Mouse (Mus musculus): ENCODE data around the gene Actl6a. TPM values are rescaled to one million over a fixed set of nuclear protein-coding genes. Genes with fewer than 3 reads are reported as not detected.
"Not testable (repeated sequence)": the region's sequence is repeated elsewhere in the genome, so short reads cannot be mapped to it uniquely, and the experiment has no call there.

Gene Actl6a
- 130 and 153 TPM in 2 replicates for polyA plus RNA-seq (2014; fragmentation: Nextera tagmentation; extraction: Ambion mirVana)

DNA sequence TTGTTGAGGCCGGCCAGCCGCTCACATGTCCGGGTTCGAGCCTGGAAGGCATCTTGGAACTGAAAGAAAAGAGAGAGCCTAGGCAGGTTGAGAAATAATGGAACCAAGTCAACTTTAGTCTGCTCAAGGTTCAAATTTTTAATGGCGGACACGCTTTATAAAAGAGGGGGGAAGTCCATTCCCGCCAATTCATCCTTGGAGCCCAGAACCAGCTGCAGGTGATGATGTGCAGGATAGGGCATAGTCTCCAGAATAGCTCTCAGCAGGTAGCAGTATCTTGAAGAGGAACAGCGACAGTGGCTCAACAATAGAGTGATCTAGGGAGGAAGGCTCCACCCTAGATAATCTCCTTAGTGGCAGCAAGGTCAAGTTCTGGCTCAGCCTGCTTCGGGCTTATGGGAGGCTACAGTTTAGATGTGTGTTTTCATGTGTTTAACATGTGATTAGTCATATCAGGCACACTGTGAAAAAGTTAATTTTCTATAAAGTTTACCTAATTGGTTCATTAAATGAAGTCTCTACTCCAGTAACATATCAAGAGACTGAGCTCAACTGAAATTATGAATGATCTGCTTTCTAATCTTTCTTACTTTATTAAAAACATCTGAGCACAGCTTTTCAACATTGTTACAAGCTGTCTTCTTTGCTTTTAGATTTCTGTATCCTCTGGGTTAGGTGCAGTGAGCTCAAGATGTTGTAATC, at the start of gene Actl6a:
Gene Actl6a (plus strand): TSS at position 652 of the 702 bp plus-strand sequence.
- H3K9ac ChIP-seq (ENCODE audit: low read length); DNase-seq (ENCODE audit: low spot score); H3K27me3 ChIP-seq (replicated peaks; ENCODE audit: control insufficient read depth, insufficient read depth, low read length); H3K27ac ChIP-seq (ENCODE audit: low read depth, low read length); H3K9me3 ChIP-seq (replicated peaks; ENCODE audit: control insufficient read depth, low read length); ATAC-seq; H3K36me3 ChIP-seq (ENCODE audit: control insufficient read depth, insufficient read depth, low read length); H3K4me3 ChIP-seq (ENCODE audit: low read depth, low read length); H3K4me1 ChIP-seq (ENCODE audit: control insufficient read depth, insufficient read depth, low read length); H3K4me2 ChIP-seq (ENCODE audit: low read length): not testable (repeated sequence)
- 80% methylated on average over 9 of the region's 9 CpGs for WGBS

DNA sequence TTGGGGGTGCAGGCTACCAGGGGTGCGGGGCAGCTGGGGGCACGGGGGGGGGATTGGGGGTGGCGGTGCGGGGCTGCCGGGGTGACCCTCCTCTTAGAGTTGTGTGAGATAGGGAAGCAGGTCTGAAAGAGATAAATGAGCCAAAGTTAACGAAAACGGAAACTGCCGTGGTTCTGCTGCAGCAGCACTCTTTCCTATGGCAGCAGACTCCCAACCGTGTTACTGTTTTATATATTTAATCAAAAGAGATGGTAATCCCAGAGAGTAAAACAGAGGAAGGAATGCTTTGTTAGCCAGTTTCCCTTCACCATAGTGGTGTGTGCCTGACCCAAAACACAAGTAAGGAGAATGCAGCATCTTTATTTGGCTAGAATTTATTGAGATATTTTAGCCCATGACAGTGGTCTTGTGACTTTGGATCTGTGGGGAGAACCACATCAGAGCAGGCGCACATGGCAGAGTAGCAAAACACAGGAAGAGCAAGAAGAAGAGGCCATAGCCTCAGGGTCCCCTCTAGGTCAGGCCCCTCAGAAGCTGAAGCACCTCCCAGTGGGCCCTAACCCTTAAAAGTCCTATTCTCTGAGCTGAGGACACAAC, 49.6 kb upstream of the Actl6a start:
- DNase-seq (ENCODE audit: low spot score): no peak
- H3K9me3 ChIP-seq (replicated peaks; ENCODE audit: control insufficient read depth, low read length): no peaks in the 10 kb centered on the region
- WGBS: 77% methylated on average over 10 of the region's 10 CpGs
- H3K9ac ChIP-seq (ENCODE audit: low read length): no peak overlapping the region
- ATAC-seq: no peak
- H3K27me3 ChIP-seq (replicated peaks; ENCODE audit: control insufficient read depth, insufficient read depth, low read length): no peaks in the 10 kb centered on the region
- H3K4me1 ChIP-seq (ENCODE audit: control insufficient read depth, insufficient read depth, low read length): no peaks in the 10 kb centered on the region
- no peak overlapping the region for H3K4me2 ChIP-seq (ENCODE audit: low read length)
- H3K36me3 ChIP-seq (ENCODE audit: control insufficient read depth, insufficient read depth, low read length): no peaks in the 10 kb centered on the region
- no peak overlapping the region for H3K27ac ChIP-seq (ENCODE audit: low read depth, low read length)
- H3K4me3 ChIP-seq (ENCODE audit: low read depth, low read length): no peak overlapping the region

DNA sequence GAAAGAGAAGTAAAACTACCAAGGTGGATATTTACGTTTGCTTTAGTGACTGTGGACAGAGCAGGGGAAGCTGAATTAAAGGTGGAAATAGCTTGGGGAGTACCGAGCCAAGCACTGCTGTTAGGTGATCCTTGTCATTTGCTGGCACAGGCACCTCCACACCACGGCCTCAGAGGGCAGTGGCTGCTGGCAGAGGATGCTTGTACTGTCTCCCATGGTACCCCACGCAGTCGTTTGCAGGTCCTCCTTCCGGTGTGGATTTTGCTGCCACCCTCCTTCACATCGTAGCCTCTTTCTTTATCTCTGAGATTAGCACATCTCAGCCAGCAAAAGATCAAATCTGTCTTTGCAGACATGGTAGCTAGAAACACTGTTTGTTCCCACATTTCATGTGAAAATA, 47.7 kb upstream of the Actl6a start:
- 77% methylated on average over 7 of the region's 7 CpGs for WGBS
- DNase-seq (ENCODE audit: low spot score): no peak
- no peak overlapping the region for H3K4me2 ChIP-seq (ENCODE audit: low read length)
- H3K4me3 ChIP-seq (ENCODE audit: low read depth, low read length): no peak overlapping the region
- H3K4me1 ChIP-seq (ENCODE audit: control insufficient read depth, insufficient read depth, low read length): no peaks in the 10 kb centered on the region
- no peaks in the 10 kb centered on the region for H3K36me3 ChIP-seq (ENCODE audit: control insufficient read depth, insufficient read depth, low read length)
- ATAC-seq: no peak
- H3K27ac ChIP-seq (ENCODE audit: low read depth, low read length): no peak overlapping the region
- no peaks in the 10 kb centered on the region for H3K9me3 ChIP-seq (replicated peaks; ENCODE audit: control insufficient read depth, low read length)
- H3K9ac ChIP-seq (ENCODE audit: low read length): no peak overlapping the region
- H3K27me3 ChIP-seq (replicated peaks; ENCODE audit: control insufficient read depth, insufficient read depth, low read length): no peaks in the 10 kb centered on the region

DNA sequence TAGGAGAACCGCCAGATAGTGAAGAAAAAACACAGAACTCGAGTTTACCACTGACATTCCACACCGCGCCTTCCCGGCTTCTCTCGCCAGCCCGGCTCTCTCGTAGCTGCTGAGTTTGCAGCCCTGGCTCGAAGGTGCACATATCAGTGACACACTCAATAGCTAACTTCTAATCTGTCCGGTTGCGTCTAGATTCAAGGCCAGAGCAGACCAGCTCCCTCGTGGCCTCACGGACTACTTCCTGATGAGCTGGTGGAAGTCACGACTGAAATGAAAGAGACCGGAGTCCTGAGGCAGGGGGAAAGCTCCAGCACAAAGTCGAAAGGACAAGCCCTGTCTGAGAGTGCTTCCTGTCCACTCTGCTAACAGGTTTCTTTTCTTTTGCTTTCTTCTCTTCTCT, 47.3 kb upstream of the Actl6a start:
- H3K27me3 ChIP-seq (replicated peaks; ENCODE audit: control insufficient read depth, insufficient read depth, low read length): no peaks in the 10 kb centered on the region
- H3K36me3 ChIP-seq (ENCODE audit: control insufficient read depth, insufficient read depth, low read length): no peaks in the 10 kb centered on the region
- DNase-seq (ENCODE audit: low spot score) (no peak), ATAC-seq (no peak)
- no peak overlapping the region for H3K9ac ChIP-seq (ENCODE audit: low read length)
- H3K4me2 ChIP-seq (ENCODE audit: low read length): no peak overlapping the region
- H3K4me1 ChIP-seq (ENCODE audit: control insufficient read depth, insufficient read depth, low read length): no peaks in the 10 kb centered on the region
- WGBS: 87% methylated on average over 16 of the region's 16 CpGs
- no peaks in the 10 kb centered on the region for H3K9me3 ChIP-seq (replicated peaks; ENCODE audit: control insufficient read depth, low read length)
- no peak overlapping the region for H3K27ac ChIP-seq (ENCODE audit: low read depth, low read length)
- H3K4me3 ChIP-seq (ENCODE audit: low read depth, low read length): no peak overlapping the region

DNA sequence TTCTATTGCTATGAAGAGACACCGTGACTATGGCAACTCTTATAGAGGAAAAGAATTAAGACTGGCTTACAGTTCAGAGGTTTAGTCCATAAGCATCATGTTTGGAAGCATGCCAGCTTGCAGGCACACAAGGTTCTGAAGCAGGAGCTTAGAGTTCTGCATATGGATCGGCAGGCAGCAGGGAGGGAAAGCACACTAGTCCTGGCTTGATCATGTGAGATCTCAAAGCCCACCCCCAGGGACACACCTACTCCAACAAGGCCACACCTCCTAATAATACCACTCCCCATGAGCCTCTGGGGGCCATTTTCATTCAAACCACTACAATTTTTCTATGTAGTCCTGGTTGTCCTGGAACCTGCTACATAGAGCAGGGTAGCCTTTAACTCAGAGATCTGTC, 46.6 kb upstream of the Actl6a start:
- H3K4me2 ChIP-seq (ENCODE audit: low read length): no peak overlapping the region
- no peaks in the 10 kb centered on the region for H3K27me3 ChIP-seq (replicated peaks; ENCODE audit: control insufficient read depth, insufficient read depth, low read length)
- WGBS: 81% methylated on average over 2 of the region's 2 CpGs
- H3K4me1 ChIP-seq (ENCODE audit: control insufficient read depth, insufficient read depth, low read length): no peaks in the 10 kb centered on the region
- H3K36me3 ChIP-seq (ENCODE audit: control insufficient read depth, insufficient read depth, low read length): no peaks in the 10 kb centered on the region
- H3K27ac ChIP-seq (ENCODE audit: low read depth, low read length): no peak overlapping the region
- H3K9ac ChIP-seq (ENCODE audit: low read length): no peak overlapping the region
- no peak for ATAC-seq
- DNase-seq (ENCODE audit: low spot score): no peak
- no peaks in the 10 kb centered on the region for H3K9me3 ChIP-seq (replicated peaks; ENCODE audit: control insufficient read depth, low read length)
- no peak overlapping the region for H3K4me3 ChIP-seq (ENCODE audit: low read depth, low read length)

DNA sequence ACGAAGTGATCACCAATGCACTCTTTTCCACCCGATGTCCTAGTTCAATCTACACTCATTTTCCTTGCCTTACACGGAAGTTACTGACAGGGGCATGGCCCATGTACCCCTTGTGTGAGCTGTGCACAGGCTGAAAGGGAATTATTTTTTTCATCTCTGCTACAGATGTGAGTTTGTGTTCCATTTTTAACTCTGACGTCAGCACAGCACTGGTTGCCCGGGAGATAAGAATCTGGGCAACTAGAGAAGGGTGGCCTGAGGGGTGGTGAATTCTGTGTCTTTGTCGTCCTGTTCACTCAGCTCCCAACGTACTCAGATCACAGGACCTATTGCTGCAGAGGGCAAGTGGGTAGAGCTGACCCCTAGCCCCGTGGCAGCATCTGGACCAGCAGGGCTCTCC, 45.8 kb upstream of the Actl6a start:
- no peak overlapping the region for H3K4me2 ChIP-seq (ENCODE audit: low read length)
- 0 out of 2 replicates have a peak, but pooled peaks have one; percentile 20 for ATAC-seq

DNA sequence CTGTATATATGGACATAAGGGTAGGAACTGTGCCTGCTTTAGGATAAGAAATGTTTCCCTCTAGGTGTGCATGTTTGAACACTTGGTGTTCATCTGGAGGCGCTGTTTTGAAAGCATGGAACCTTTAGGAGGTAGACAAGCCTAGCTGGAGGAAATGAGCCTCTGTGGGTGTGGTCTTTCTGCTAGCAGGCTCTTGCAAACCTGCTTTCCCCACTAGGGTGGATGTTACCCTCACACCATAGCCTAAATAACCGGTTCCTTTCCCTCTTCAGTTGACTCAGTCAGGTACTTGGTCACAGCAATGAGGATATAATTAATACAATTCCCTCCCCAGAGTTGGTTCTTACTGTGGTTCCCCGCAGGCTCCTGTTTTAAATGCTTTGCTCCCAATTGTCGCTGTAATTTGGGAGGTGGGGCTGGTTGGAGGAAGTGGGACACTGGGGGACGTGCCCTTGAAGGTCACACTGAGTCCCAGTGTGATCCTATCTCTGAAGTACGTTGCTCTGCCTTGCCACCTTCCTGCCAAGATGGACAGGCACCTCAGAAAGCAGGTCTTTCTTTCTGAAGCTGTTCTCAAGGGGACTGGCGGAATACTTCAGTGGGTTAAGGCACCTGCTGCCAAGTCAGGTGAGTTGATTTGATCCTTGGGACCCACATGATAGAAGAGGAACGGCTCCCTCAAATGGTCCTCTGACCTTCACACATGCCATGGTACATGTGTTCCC, 45.1 kb upstream of the Actl6a start:
- no peak overlapping the region for H3K27ac ChIP-seq (ENCODE audit: low read depth, low read length)
- DNase-seq (ENCODE audit: low spot score): no peak
- no peaks in the 10 kb centered on the region for H3K27me3 ChIP-seq (replicated peaks; ENCODE audit: control insufficient read depth, insufficient read depth, low read length)
- no peaks in the 10 kb centered on the region for H3K4me1 ChIP-seq (ENCODE audit: control insufficient read depth, insufficient read depth, low read length)
- H3K9me3 ChIP-seq (replicated peaks; ENCODE audit: control insufficient read depth, low read length): no peaks in the 10 kb centered on the region
- H3K4me3 ChIP-seq (ENCODE audit: low read depth, low read length): no peak overlapping the region
- H3K36me3 ChIP-seq (ENCODE audit: control insufficient read depth, insufficient read depth, low read length): no peaks in the 10 kb centered on the region
- no peak overlapping the region for H3K9ac ChIP-seq (ENCODE audit: low read length)
- ATAC-seq: no peak
- WGBS: 72% methylated on average over 8 of the region's 8 CpGs
- H3K4me2 ChIP-seq (ENCODE audit: low read length): no peak overlapping the region

More for the DNA sequence above, 45.8 kb upstream of the Actl6a start:
- no peaks in the 10 kb centered on the region for H3K4me1 ChIP-seq (ENCODE audit: control insufficient read depth, insufficient read depth, low read length)
- DNase-seq (ENCODE audit: low spot score): no peak
- WGBS: 71% methylated on average over 8 of the region's 8 CpGs
- H3K27me3 ChIP-seq (replicated peaks; ENCODE audit: control insufficient read depth, insufficient read depth, low read length): no peaks in the 10 kb centered on the region
- H3K9ac ChIP-seq (ENCODE audit: low read length): no peak overlapping the region
- no peak overlapping the region for H3K27ac ChIP-seq (ENCODE audit: low read depth, low read length)
- no peaks in the 10 kb centered on the region for H3K36me3 ChIP-seq (ENCODE audit: control insufficient read depth, insufficient read depth, low read length)
- H3K4me3 ChIP-seq (ENCODE audit: low read depth, low read length): no peak overlapping the region
- H3K9me3 ChIP-seq (replicated peaks; ENCODE audit: control insufficient read depth, low read length): no peaks in the 10 kb centered on the region

DNA sequence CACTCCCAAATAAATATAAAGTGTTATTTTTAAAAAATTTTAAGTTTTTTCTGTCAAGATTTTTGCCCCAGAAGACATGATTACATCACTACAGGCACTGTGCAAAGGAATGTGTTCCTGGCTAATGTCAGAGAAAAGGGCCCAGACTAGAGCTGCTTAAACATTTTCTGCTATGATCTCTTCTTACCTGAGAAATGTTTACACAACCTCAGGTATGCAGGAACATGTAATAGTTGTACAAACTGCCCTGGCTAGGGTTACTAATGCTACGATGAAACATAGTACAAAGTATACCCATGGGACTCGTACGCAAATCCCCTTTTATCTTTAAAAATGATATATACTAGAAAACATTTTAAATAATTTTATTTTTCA, 44.6 kb upstream of the Actl6a start:
- no peaks in the 10 kb centered on the region for H3K27me3 ChIP-seq (replicated peaks; ENCODE audit: control insufficient read depth, insufficient read depth, low read length)
- H3K4me3 ChIP-seq (ENCODE audit: low read depth, low read length): no peak overlapping the region
- no peak overlapping the region for H3K4me2 ChIP-seq (ENCODE audit: low read length)
- ATAC-seq: no peak
- H3K27ac ChIP-seq (ENCODE audit: low read depth, low read length): no peak overlapping the region
- DNase-seq (ENCODE audit: low spot score): no peak
- H3K9me3 ChIP-seq (replicated peaks; ENCODE audit: control insufficient read depth, low read length): no peaks in the 10 kb centered on the region
- 97% methylated on average over 3 of the region's 3 CpGs for WGBS
- no peak overlapping the region for H3K9ac ChIP-seq (ENCODE audit: low read length)
- H3K4me1 ChIP-seq (ENCODE audit: control insufficient read depth, insufficient read depth, low read length): no peaks in the 10 kb centered on the region
- no peaks in the 10 kb centered on the region for H3K36me3 ChIP-seq (ENCODE audit: control insufficient read depth, insufficient read depth, low read length)
